Mouse (Mus musculus): Measurements from ENCODE around the gene Rnft1. TPM values are rescaled to one million over a fixed set of nuclear protein-coding genes. Genes with fewer than 3 reads are reported as not detected.
A peak's percentile ranks its signal among the peaks of the same experiment; 100 is the strongest.
"Not testable (repeated sequence)": the region's sequence is repeated elsewhere in the genome, so short reads cannot be mapped to it uniquely, and the experiment has no call there.

Gene Rnft1
- polyA plus RNA-seq, 1 experiment = 9.4 TPM

DNA sequence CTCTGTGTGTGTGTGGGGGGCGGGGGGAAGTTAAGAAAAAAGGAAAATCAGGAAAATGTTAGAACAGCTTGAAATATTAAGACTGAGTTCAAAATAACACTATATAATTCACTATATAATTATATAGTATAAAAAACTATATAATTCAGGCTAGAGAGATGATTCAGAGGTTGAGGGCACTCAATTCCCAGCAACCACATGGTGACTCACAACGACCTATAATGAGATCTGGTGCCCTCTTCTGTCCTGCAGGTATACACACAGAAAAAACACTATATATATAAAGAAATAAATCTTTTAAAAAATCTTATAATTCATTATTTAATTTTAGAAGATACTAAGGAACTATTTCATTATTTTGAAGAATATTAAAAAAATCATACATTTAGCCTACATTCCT is 23.5 kb downstream of the Rnft1 start:
- Histone ChIP-seq H3K4me1 (ENCODE audit: control insufficient read depth, insufficient read depth, low read length) (no peaks in the 10 kb centered on the region), H3K4me3 (ENCODE audit: insufficient read depth, low read depth, low read length) (no peak overlapping the region), H3K36me3 (ENCODE audit: control insufficient read depth, insufficient read depth, low read length) (peaks cover 8% of the 10 kb centered on the region), H3K27ac (ENCODE audit: insufficient read depth, low read depth, low read length) (no peak overlapping the region), H3K27me3 (replicated peaks; ENCODE audit: control insufficient read depth, insufficient read depth, low read length) (no peaks in the 10 kb centered on the region)
- 93% methylated on average over 2 of the region's 2 CpGs for WGBS
- TF ChIP-seq POLR2A (IDR thresholded peaks at IDR 0.05; ENCODE audit: low read depth, low read length) (no peak), CTCF (conservative IDR thresholded peaks at IDR 0.05; ENCODE audit: insufficient read depth, insufficient read length, low read depth, low read length) (no peak)
- DNase-seq = no peak

DNA sequence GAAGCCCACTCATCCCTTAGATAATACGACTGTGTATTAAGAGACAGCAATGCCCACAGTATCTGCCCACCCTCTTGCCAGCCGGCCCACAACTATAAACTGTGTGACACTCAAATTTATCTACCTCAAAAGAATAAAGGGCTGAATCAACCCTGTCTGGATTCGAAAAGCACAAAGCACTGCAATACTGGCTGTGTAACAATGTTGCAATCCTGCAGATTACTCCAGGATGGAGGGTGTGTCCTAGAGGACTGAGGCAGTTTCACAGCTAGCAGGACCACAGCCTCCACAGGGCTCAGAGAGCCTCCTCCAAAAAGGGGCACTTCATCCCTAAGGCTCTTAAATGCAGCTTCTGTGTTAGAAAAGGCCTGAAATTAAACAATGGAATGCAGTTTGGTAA is 32.2 kb downstream of the Rnft1 start:
- H3K4me3 ChIP-seq (ENCODE audit: insufficient read depth, low read depth, low read length) = no peak overlapping the region
- 79% methylated on average over 3 of the region's 3 CpGs for WGBS
- H3K27me3 ChIP-seq (replicated peaks; ENCODE audit: control insufficient read depth, insufficient read depth, low read length) = no peaks in the 10 kb centered on the region
- DNase-seq = no peak
- H3K4me1 ChIP-seq (ENCODE audit: control insufficient read depth, insufficient read depth, low read length) = no peaks in the 10 kb centered on the region
- H3K36me3 ChIP-seq (ENCODE audit: control insufficient read depth, insufficient read depth, low read length) = peaks cover 21% of the 10 kb centered on the region
- TF ChIP-seq CTCF (conservative IDR thresholded peaks at IDR 0.05; ENCODE audit: insufficient read depth, insufficient read length, low read depth, low read length) = no peak
- TF ChIP-seq POLR2A (IDR thresholded peaks at IDR 0.05; ENCODE audit: low read depth, low read length) = no peak
- H3K27ac ChIP-seq (ENCODE audit: insufficient read depth, low read depth, low read length) = no peak overlapping the region

DNA sequence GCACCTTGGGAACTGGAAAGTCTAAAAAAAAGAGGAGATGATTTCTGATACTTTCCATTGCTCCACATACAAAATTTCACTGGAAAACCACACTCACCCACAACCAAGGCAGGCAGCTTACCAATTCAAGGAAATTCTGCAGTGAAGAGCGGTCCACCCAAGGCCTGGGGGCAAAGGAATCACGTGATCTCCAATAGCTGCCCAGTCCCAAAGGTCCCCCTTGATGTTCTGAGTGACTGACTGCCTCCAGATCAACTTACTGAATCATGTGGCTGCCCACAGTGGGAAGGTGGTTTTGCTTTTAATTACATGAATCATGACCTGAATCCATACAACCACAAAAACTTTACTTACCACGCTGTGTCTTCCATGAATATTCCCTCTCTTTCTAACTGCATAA is 32.8 kb downstream of the Rnft1 start:
- TF ChIP-seq POLR2A (IDR thresholded peaks at IDR 0.05; ENCODE audit: low read depth, low read length) (no peak), CTCF (conservative IDR thresholded peaks at IDR 0.05; ENCODE audit: insufficient read depth, insufficient read length, low read depth, low read length) (no peak)
- DNase-seq = no peak
- Histone ChIP-seq H3K36me3 (ENCODE audit: control insufficient read depth, insufficient read depth, low read length) (peaks cover 21% of the 10 kb centered on the region), H3K27ac (ENCODE audit: insufficient read depth, low read depth, low read length) (no peak overlapping the region), H3K27me3 (replicated peaks; ENCODE audit: control insufficient read depth, insufficient read depth, low read length) (no peaks in the 10 kb centered on the region), H3K4me1 (ENCODE audit: control insufficient read depth, insufficient read depth, low read length) (no peaks in the 10 kb centered on the region), H3K4me3 (ENCODE audit: insufficient read depth, low read depth, low read length) (no peak overlapping the region)
- WGBS = 67% methylated on average over 3 of the region's 3 CpGs

DNA sequence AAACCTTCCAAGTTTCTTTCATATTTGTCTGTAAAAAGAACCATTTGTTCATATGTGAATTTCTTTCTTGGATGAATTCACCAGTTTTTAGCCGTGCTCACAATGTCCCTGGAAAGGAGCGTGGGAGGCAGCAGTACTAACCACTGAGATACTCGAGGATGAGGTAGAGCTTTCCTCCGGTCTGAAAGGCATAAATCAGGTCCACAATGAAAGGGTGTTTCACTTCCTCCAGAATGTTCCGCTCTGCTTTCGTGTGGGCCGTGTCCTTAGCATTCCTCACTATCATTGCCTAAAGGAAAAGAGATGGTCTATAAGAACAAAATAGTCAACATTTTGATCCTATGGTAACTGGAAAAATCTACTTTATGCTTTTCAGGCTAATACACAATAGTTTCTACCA is 35.3 kb downstream of the Rnft1 start:
- 65% methylated on average over 7 of the region's 7 CpGs for WGBS
- H3K36me3 ChIP-seq (ENCODE audit: control insufficient read depth, insufficient read depth, low read length) = peaks cover 20% of the 10 kb centered on the region

DNA sequence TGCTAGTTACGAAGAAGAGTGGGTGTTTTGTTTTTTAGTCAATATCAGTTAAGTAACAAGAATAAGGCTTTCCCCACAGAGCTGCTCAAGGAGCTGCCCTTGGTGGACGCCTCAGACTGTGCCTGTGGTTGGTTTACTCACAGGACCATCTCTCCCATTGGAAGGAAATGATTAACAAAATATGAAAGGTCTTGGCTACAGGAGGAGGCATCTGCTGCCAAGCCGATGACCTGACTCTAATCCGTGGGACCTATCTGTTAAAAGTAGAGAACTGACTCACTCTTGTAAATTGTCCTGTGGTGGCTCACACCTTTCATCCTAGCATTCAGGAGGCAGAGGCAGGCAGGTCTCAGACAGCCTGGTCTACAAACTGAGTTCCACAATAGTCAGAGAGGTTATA is 43.1 kb downstream of the Rnft1 start:
- 56% methylated on average over 4 of the region's 4 CpGs for WGBS

More for the DNA sequence above, 35.3 kb downstream of the Rnft1 start:
- no peak for DNase-seq
- Histone ChIP-seq H3K27me3 (replicated peaks; ENCODE audit: control insufficient read depth, insufficient read depth, low read length) (no peaks in the 10 kb centered on the region), H3K4me3 (ENCODE audit: insufficient read depth, low read depth, low read length) (no peak overlapping the region), H3K4me1 (ENCODE audit: control insufficient read depth, insufficient read depth, low read length) (no peaks in the 10 kb centered on the region), H3K27ac (ENCODE audit: insufficient read depth, low read depth, low read length) (no peak overlapping the region)
- TF ChIP-seq CTCF (conservative IDR thresholded peaks at IDR 0.05; ENCODE audit: insufficient read depth, insufficient read length, low read depth, low read length) (no peak), POLR2A (IDR thresholded peaks at IDR 0.05; ENCODE audit: low read depth, low read length) (no peak)

DNA sequence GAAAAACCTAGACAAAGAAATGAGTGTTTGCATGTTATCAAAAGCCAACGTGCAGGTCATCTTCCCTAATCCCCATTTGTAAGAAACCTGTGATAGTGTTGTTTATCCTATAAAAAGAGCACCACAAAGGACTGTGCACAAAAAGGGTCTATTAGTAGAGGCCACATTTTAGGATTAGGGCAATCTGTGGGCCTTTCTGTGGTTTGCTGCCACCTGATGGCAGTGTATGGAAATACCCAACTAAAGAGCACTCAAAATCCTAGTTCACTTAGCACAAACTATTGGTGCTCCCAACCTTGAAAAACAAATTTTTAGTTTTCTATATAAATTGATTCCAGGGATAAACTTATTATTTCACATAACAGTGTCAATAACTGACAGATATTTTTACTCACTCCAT is 48.4 kb downstream of the Rnft1 start:
- Histone ChIP-seq H3K4me1 (ENCODE audit: control insufficient read depth, insufficient read depth, low read length) (no peaks in the 10 kb centered on the region), H3K27me3 (replicated peaks; ENCODE audit: control insufficient read depth, insufficient read depth, low read length) (no peaks in the 10 kb centered on the region), H3K27ac (ENCODE audit: insufficient read depth, low read depth, low read length) (no peak overlapping the region), H3K4me3 (ENCODE audit: insufficient read depth, low read depth, low read length) (no peak overlapping the region), H3K36me3 (ENCODE audit: control insufficient read depth, insufficient read depth, low read length) (peaks cover 7% of the 10 kb centered on the region)
- 75% methylated on average over 1 of the region's 1 CpGs for WGBS
- TF ChIP-seq POLR2A (IDR thresholded peaks at IDR 0.05; ENCODE audit: low read depth, low read length) = no peak
- peak; percentile 38 for TF ChIP-seq CTCF (conservative IDR thresholded peaks at IDR 0.05; ENCODE audit: insufficient read depth, insufficient read length, low read depth, low read length)
- DNase-seq = peak; percentile 27

More for the DNA sequence above, 43.1 kb downstream of the Rnft1 start:
- H3K4me3 ChIP-seq (ENCODE audit: insufficient read depth, low read depth, low read length) = no peak overlapping the region
- no peaks in the 10 kb centered on the region for H3K4me1 ChIP-seq (ENCODE audit: control insufficient read depth, insufficient read depth, low read length)
- H3K36me3 ChIP-seq (ENCODE audit: control insufficient read depth, insufficient read depth, low read length) = peaks cover 11% of the 10 kb centered on the region
- TF ChIP-seq POLR2A (IDR thresholded peaks at IDR 0.05; ENCODE audit: low read depth, low read length) (no peak), CTCF (conservative IDR thresholded peaks at IDR 0.05; ENCODE audit: insufficient read depth, insufficient read length, low read depth, low read length) (no peak)
- no peaks in the 10 kb centered on the region for H3K27me3 ChIP-seq (replicated peaks; ENCODE audit: control insufficient read depth, insufficient read depth, low read length)
- H3K27ac ChIP-seq (ENCODE audit: insufficient read depth, low read depth, low read length) = no peak overlapping the region
- peak; percentile 68 for DNase-seq

DNA sequence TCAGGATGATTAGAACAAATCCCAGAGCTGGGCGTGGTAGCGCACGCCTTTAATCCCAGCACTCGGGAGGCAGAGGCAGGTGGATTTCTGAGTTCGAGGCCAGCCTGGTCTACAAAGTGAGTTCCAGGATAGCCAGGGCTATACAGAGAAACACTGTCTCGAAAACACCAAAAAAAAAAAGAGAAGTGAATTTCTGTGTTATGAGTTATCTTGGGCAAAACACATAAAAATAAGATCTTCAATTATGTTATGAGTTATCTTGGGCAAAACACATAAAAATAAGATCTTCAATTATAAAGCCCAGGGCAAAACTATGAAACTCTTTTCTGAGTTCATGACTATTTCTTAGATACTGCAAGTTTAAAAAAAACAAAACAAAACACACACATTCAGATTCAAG is 48.8 kb downstream of the Rnft1 start:
- 90% methylated on average over 6 of the region's 6 CpGs for WGBS
- not testable (repeated sequence) for H3K4me3 ChIP-seq (ENCODE audit: insufficient read depth, low read depth, low read length); DNase-seq; H3K27me3 ChIP-seq (replicated peaks; ENCODE audit: control insufficient read depth, insufficient read depth, low read length); H3K4me1 ChIP-seq (ENCODE audit: control insufficient read depth, insufficient read depth, low read length); H3K27ac ChIP-seq (ENCODE audit: insufficient read depth, low read depth, low read length); H3K36me3 ChIP-seq (ENCODE audit: control insufficient read depth, insufficient read depth, low read length)

Measured in kidney, adult 2 months (tissue).